Comparison of ENCODE assay signal across 10 mouse cellular contexts in the genomic region with DNA sequence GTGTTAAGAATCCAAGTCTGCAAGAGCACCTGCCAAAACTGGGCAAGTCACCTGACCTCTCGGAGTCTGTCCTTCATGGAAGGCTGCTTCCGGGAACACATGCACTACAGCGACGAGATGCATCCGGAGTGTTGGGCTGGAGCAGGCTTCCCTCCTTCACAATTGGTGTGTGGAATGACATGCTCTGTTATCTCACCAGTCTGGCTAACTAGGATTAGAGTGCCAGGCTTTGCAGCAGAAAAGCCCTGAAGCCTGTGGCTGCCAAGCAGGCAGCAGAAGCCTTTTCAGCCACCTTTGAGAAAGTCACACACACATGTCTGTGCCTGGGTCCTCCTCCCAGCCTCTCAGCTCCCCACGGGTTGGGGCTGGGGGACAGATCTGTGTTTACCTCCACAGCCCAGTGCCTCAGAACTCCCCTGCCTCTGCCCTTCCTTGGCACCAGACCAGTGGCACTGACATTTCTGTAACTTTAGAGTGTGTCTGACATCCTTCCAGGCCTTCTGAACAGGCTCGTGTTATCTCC. TPM values are rescaled to one million over a fixed set of nuclear protein-coding genes. Genes with fewer than 3 reads are reported as not detected.
DNase-seq lines count a peak whose midpoint lies in the region; ATAC-seq and TF ChIP-seq lines count a peak whose summit lies in the region.
"Had no signal": no experiment of that assay in that cellular context is flagged by ENCODE, and none has a peak within 500 bp of the region (broad histone marks: within the 10 kb centered on the region; RNA-seq: fewer than 3 reads in every experiment).

No protein-coding gene starts in this region.

- no peak for TF ChIP-seq CTCF in CH12.LX (conservative IDR thresholded peaks at IDR 0.05 in 1 of 2, IDR thresholded peaks at IDR 0.05 in 1 of 2; ENCODE audit: low read depth in 2 of 2, low read length in 2 of 2)

- peaks cover 12 to 44% of the 10 kb centered on the region in 2 experiments for H3K4me1 ChIP-seq in CH12.LX (ENCODE audit: control insufficient read depth in 1 of 2, insufficient read depth in 2 of 2)

- TF ChIP-seq EP300 in CH12.LX (IDR thresholded peaks at IDR 0.05; ENCODE audit: low read length), result no peak

- no peak overlapping the region for H3K9ac ChIP-seq in CH12.LX (ENCODE audit: insufficient read depth, low read depth)

- no peaks in the 10 kb centered on the region for H3K27me3 ChIP-seq in CH12.LX (replicated peaks)

- H3K4me2 ChIP-seq in CH12.LX (ENCODE audit: insufficient read depth, low read depth, poor library complexity, severe bottlenecking), result no peak overlapping the region

- TF ChIP-seq POLR2A in CH12.LX (IDR thresholded peaks at IDR 0.05; ENCODE audit: low read depth, low read length), result no peak

- peaks cover 7 to 53% of the 10 kb centered on the region in 2 experiments for H3K36me3 ChIP-seq in CH12.LX (replicated peaks in 1 of 2; ENCODE audit: control insufficient read depth in 1 of 2, insufficient read depth in 1 of 2, low read length in 1 of 2)

- peaks cover 12% of the 10 kb centered on the region for H3K9me3 ChIP-seq in CH12.LX (replicated peaks; ENCODE audit: low read length)

- H3K79me2 ChIP-seq in CH12.LX (replicated peaks; ENCODE audit: control insufficient read depth, extremely low read depth, insufficient read depth, poor library complexity, severe bottlenecking), result peaks cover 53% of the 10 kb centered on the region

- DNase-seq in frontal cortex, postnatal 14 days (ENCODE audit: low spot score in 2 of 2), result no peak
- DNase-seq in CH12.LX (ENCODE audit: extremely low read depth), result no peak
- DNase-seq in c-Kit-positive CD71-positive TER-119-positive erythroid progenitor cells, embryonic 14.5 days (ENCODE audit: low spot score), result peak; percentile 28
- DNase-seq in heart, postnatal 4 days, result peak; percentile 63
- DNase-seq in urinary bladder, postnatal 10 days (ENCODE audit: low spot score), result no peak
- DNase-seq in spleen, adult 18-20 months, result no peak
- DNase-seq in right cerebral cortex, postnatal 36 days (ENCODE audit: low spot score in 2 of 2), result no peak

- in situ Hi-C loops in CH12.LX (cut with MboI; ENCODE audit: low pct_ligation_motif_present, low pct_unique_long_range_greater_than_20kb, low sequenced_read_pairs), result no loop called here

- no peak overlapping the region for H3K4me3 ChIP-seq in CH12.LX (replicated peaks in 1 of 3; ENCODE audit: low read depth in 2 of 3, low read length in 2 of 3, poor library complexity in 1 of 3)

- ATAC-seq in frontal cortex, adult (ENCODE audit: low TSS enrichment), result peak; percentile 32; the same call in 1 of the 2 replicates
- ATAC-seq: forebrain, embryonic 14.5 days had no signal

- no peak overlapping the region for H3K27ac ChIP-seq in CH12.LX (ENCODE audit: insufficient read depth, low read depth)

- no peak for TF ChIP-seq RAD21 in CH12.LX (IDR thresholded peaks at IDR 0.05; ENCODE audit: low read depth, low read length)

- dilution Hi-C loops in CH12.LX (cut with MboI; ENCODE audit: extremely low pct_ligation_motif_present, extremely low pct_unique_long_range_greater_than_20kb, low sequenced_read_pairs), result no loop called here

TF ChIP-seq in CH12.LX, 34 proteins besides CTCF, POLR2A, EP300 and RAD21:
- TF ChIP-seq SIN3A (IDR thresholded peaks at IDR 0.05; ENCODE audit: low read length) (0 out of 2 replicates have a peak, but pooled peaks have one; percentile 25), MAX (IDR thresholded peaks at IDR 0.05; ENCODE audit: low read length) (no peak), HCFC1 (IDR thresholded peaks at IDR 0.05; ENCODE audit: low read depth, low read length) (no peak)

RNA-seq across cellular contexts. Expression of a gene that starts 10.2 kb away (rescaled TPM):
- total RNA-seq in CH12.LX (2012; rRNA removed) (92.3 and 102 TPM in 2 replicates), CH12.LX (2014; rRNA removed) (155 and 171 TPM in 2 replicates)
- 163 and 180 TPM in 2 replicates for polyA plus RNA-seq in CH12.LX (2012; ENCODE audit: insufficient read length, low read depth)
- total RNA-seq in heart, postnatal 4 days (2021), result 1 to 10 TPM; 1.2 to 2.0 TPM

RNA-seq across cellular contexts. Expression of a gene that starts 49.7 kb away (rescaled TPM):
- total RNA-seq in CH12.LX (2012; rRNA removed) (129 and 141 TPM in 2 replicates), CH12.LX (2014; rRNA removed) (176 and 199 TPM in 2 replicates)
- polyA plus RNA-seq in CH12.LX (2012; ENCODE audit: insufficient read length, low read depth), result 157 and 176 TPM in 2 replicates
- total RNA-seq in heart, postnatal 4 days (2021), result 1 to 10 TPM; 2.4 to 2.9 TPM
- total RNA-seq: monocyte, adult 5-6 weeks had no signal

Comparison
In these comparisons a context has a peak if more than half of its experiments do, and no peak if none do; other contexts are left out.
1. DNase-seq: peak in c-Kit-positive CD71-positive TER-119-positive erythroid progenitor cells, embryonic 14.5 days (single experiment) and heart, postnatal 4 days (single experiment); none in frontal cortex, postnatal 14 days (0 of 2), CH12.LX (single experiment), urinary bladder, postnatal 10 days (single experiment), spleen, adult 18-20 months (0 of 2) and right cerebral cortex, postnatal 36 days (0 of 2).
2. RNA of a gene that starts 10.2 kb away (total RNA-seq): 92.3 to 171 TPM in CH12.LX; 1.2 to 2.0 TPM in heart, postnatal 4 days; every median in the first group is over 10 times any median in the second.
3. RNA of a gene that starts 49.7 kb away (total RNA-seq): 129 to 199 TPM in CH12.LX; 2.4 to 2.9 TPM in heart, postnatal 4 days; every median in the first group is over 10 times any median in the second.